Mouse (Mus musculus) liver, adult 2 months (tissue): Measurements from ENCODE around the gene Psmb6. TPM values are rescaled to one million over a fixed set of nuclear protein-coding genes. Genes with fewer than 3 reads are reported as not detected.
"Not testable (repeated sequence)": the region's sequence is repeated elsewhere in the genome, so short reads cannot be mapped to it uniquely, and the experiment has no call there.

Experiments
- DNase-seq: peaks from one replicate; pipeline ENCODE4 v3.0.0-alpha.2; 2011; ENCODE audit warnings: low read depth, low spot score; ENCODE audit errors: extremely low read depth
- H3K27ac ChIP-seq: fragments of 200-500 bp; replicated peaks from 2 replicates; pipeline ENCODE4 v1.5.1; 2012; ENCODE audit warnings: low read depth, mild to moderate bottlenecking, control low read depth, inconsistent platforms, low read length; ENCODE audit not compliant: insufficient read depth
- H3K27me3 ChIP-seq: fragments of 200-500 bp; 2 replicates; pipeline ENCODE4 v1.6.1; 2012; ENCODE audit warnings: mild to moderate bottlenecking, moderate library complexity, low read length, inconsistent platforms; ENCODE audit not compliant: control insufficient read depth, insufficient read depth
- H3K36me3 ChIP-seq: fragments of 200-500 bp; 2 replicates; pipeline ENCODE4 v1.6.1; 2012; ENCODE audit warnings: low read length, inconsistent platforms; ENCODE audit not compliant: control insufficient read depth, insufficient read depth
- H3K4me1 ChIP-seq: fragments of 200-500 bp; 2 replicates; pipeline ENCODE4 v1.6.1; 2011; ENCODE audit warnings: low read length; ENCODE audit not compliant: control insufficient read depth, insufficient read depth
- H3K4me3 ChIP-seq: fragments of 200-500 bp; 2 replicates; pipeline ENCODE4 v1.5.1; 2011; ENCODE audit warnings: low read depth, mild to moderate bottlenecking, control low read depth, low read length, moderate library complexity; ENCODE audit not compliant: insufficient read depth
- H3K79me2 ChIP-seq: fragments of 200-500 bp; 2 replicates; pipeline ENCODE4 v1.6.1; 2012; ENCODE audit warnings: inconsistent platforms, mild to moderate bottlenecking, low read length, moderate library complexity; ENCODE audit not compliant: control insufficient read depth, insufficient read depth
- H3K9ac ChIP-seq: fragments of 200-500 bp; 2 replicates; pipeline ENCODE4 v1.6.1; 2012; ENCODE audit warnings: low read depth, mild to moderate bottlenecking, control low read depth, inconsistent platforms, low read length
- CTCF ChIP-seq: fragments of 200-500 bp; IDR thresholded peaks from 2 replicates; pipeline ENCODE4 v1.5.1; 2011; ENCODE audit warnings: low read depth, low read length, control low read depth
- POLR2A ChIP-seq: fragments of 200-500 bp; IDR thresholded peaks from 2 replicates; pipeline ENCODE4 v1.6.1; 2011; ENCODE audit warnings: low read length, control low read depth; ENCODE audit not compliant: insufficient read depth; ENCODE audit errors: extremely low read depth
- WGBS: fragments of 180-500 bp; shearing (Covaris S2); methylation state at CpG from one replicate; pipeline ENCODE4 v1.1.7; 2018; 5-methylcytosine and 5-hydroxymethylcytosine counted together
- polyA plus RNA-seq: library from polyadenylated mRNA; depleted of rRNA; stranded (reverse); fragments of >200 nt; gene quantifications from 2 replicates; pipeline ENCODE4 v1.2.3, GENCODE M21; 2012
- total RNA-seq: library from RNA; depleted of rRNA; stranded (reverse); fragments of >200 nt; gene quantifications from 2 replicates; pipeline ENCODE4 v1.2.3, GENCODE M21; 2014

The Psmb6 gene
- total and polyA plus RNA-seq, 2 experiments: 298 to 312 TPM

- H3K27ac ChIP-seq: peak overlapping the region; percentile 81
- no peaks in the 10 kb centered on the region for H3K27me3 ChIP-seq
- peak; percentile 91 for DNase-seq
- H3K79me2 ChIP-seq: peaks cover 31% of the 10 kb centered on the region
- peaks cover 19% of the 10 kb centered on the region for H3K4me1 ChIP-seq
- WGBS: 16% methylated on average over 4 of the region's 4 CpGs
- H3K36me3 ChIP-seq: no peaks in the 10 kb centered on the region
- 0 out of 2 replicates have a peak overlapping the region, but pooled peaks have one; percentile 8 for H3K4me3 ChIP-seq
- TF ChIP-seq POLR2A: no peak
- TF ChIP-seq CTCF: peak; percentile 22; the same call in 1 of the 2 replicates
- H3K9ac ChIP-seq: peak overlapping the region; percentile 13; the same call in 1 of the 2 replicates
These were observed 39.2 kb downstream of the Psmb6 start for GRCm38 (mm10) chr11:70564276-70564873.

- 77% methylated on average over 7 of the region's 7 CpGs for WGBS
- Histone ChIP-seq H3K27ac (no peak overlapping the region), H3K4me1 (peaks cover 19% of the 10 kb centered on the region), H3K36me3 (no peaks in the 10 kb centered on the region), H3K4me3 (no peak overlapping the region), H3K79me2 (peaks cover 46% of the 10 kb centered on the region), H3K9ac (no peak overlapping the region), H3K27me3 (no peaks in the 10 kb centered on the region)
- TF ChIP-seq CTCF (no peak), POLR2A (no peak)
- DNase-seq: no peak
These were observed 41.4 kb downstream of the Psmb6 start for GRCm38 (mm10) chr11:70566586-70566985.

GRCm38 (mm10) chr11:70570614-70571013 is 45.4 kb downstream of the Psmb6 start:
- 97% methylated on average over 1 of the region's 1 CpGs for WGBS
- not testable (repeated sequence) for H3K9ac ChIP-seq, H3K27me3 ChIP-seq, H3K36me3 ChIP-seq, H3K4me1 ChIP-seq, DNase-seq, H3K4me3 ChIP-seq, H3K27ac ChIP-seq
- peaks cover 64% of the 10 kb centered on the region for H3K79me2 ChIP-seq

- DNase-seq: no peak
- H3K79me2 ChIP-seq: peaks cover 66% of the 10 kb centered on the region
- no peaks in the 10 kb centered on the region; the same call in 1 of the 2 replicates for H3K4me1 ChIP-seq
- H3K4me3 ChIP-seq: no peak overlapping the region
- H3K27ac ChIP-seq: no peak overlapping the region
- H3K36me3 ChIP-seq: no peaks in the 10 kb centered on the region; the same call in 1 of the 2 replicates
- 93% methylated on average over 1 of the region's 1 CpGs for WGBS
- H3K9ac ChIP-seq: no peak overlapping the region
- TF ChIP-seq POLR2A: no peak
- no peak for TF ChIP-seq CTCF
- H3K27me3 ChIP-seq: no peaks in the 10 kb centered on the region
These were observed 46.5 kb downstream of the Psmb6 start for GRCm38 (mm10) chr11:70571641-70572040.

GRCm38 (mm10) chr11:70572348-70572902 is 47.3 kb downstream of the Psmb6 start:
- Histone ChIP-seq H3K27ac (no peak overlapping the region), H3K4me1 (no peaks in the 10 kb centered on the region; the same call in none of the 2 replicates)
- no peak for DNase-seq

GRCm38 (mm10) chr11:70573872-70574271 is 48.7 kb downstream of the Psmb6 start:
- H3K27ac ChIP-seq: no peak overlapping the region
- DNase-seq: no peak
- H3K79me2 ChIP-seq: peaks cover 65% of the 10 kb centered on the region
- WGBS: 91% methylated on average over 6 of the region's 6 CpGs
- peaks cover 4% of the 10 kb centered on the region for H3K4me1 ChIP-seq
- no peaks in the 10 kb centered on the region; the same call in 1 of the 2 replicates for H3K36me3 ChIP-seq
- H3K4me3 ChIP-seq: no peak overlapping the region
- TF ChIP-seq CTCF (no peak), POLR2A (no peak)
- H3K9ac ChIP-seq: no peak overlapping the region
- H3K27me3 ChIP-seq: no peaks in the 10 kb centered on the region

More at GRCm38 (mm10) chr11:70572348-70572902, 47.3 kb downstream of the Psmb6 start:
- no peak for TF ChIP-seq POLR2A
- Histone ChIP-seq H3K27me3 (no peaks in the 10 kb centered on the region), H3K4me3 (no peak overlapping the region), H3K36me3 (no peaks in the 10 kb centered on the region; the same call in 1 of the 2 replicates), H3K9ac (no peak overlapping the region), H3K79me2 (peaks cover 66% of the 10 kb centered on the region)
- 73% methylated on average over 5 of the region's 5 CpGs for WGBS
